Mouse (Mus musculus) forebrain, embryonic 12.5 days (tissue): ENCODE results near the gene Ost4. TPM values are rescaled to one million over a fixed set of nuclear protein-coding genes. Genes with fewer than 3 reads are reported as not detected.
A peak's percentile ranks its signal among the peaks of the same experiment; 100 is the strongest.

ENCODE experiments used
- ATAC-seq: fragments of 200-750 bp; cut with Nextera tagmentation; 2 replicates; pipeline ENCODE4 v1.8.0; 2017; ENCODE audit warnings: moderate TSS enrichment; ENCODE audit not compliant: low FRiP score
- H3K27ac ChIP-seq: fragments of 300-500 bp; sonication (generic); 2 replicates; pipeline ENCODE4 v1.5.1; 2016; ENCODE audit warnings: mild to moderate bottlenecking
- H3K27me3 ChIP-seq: fragments of 300-500 bp; sonication (generic); 2 replicates; pipeline ENCODE4 v1.6.1; 2016; ENCODE audit warnings: mild to moderate bottlenecking
- H3K36me3 ChIP-seq: fragments of 300-500 bp; sonication (generic); replicated peaks from 2 replicates; pipeline ENCODE4 v1.6.1; 2016; ENCODE audit warnings: mild to moderate bottlenecking
- H3K4me1 ChIP-seq: fragments of 300-500 bp; sonication (generic); 2 replicates; pipeline ENCODE4 v1.6.1; 2016
- H3K4me2 ChIP-seq: fragments of 300-500 bp; sonication (generic); 2 replicates; pipeline ENCODE4 v1.6.1; 2016; ENCODE audit warnings: mild to moderate bottlenecking, moderate library complexity
- H3K4me3 ChIP-seq: fragments of 300-500 bp; sonication (generic); replicated peaks from 2 replicates; pipeline ENCODE4 v1.5.1; 2016; ENCODE audit warnings: mild to moderate bottlenecking
- H3K9ac ChIP-seq: fragments of 300-500 bp; sonication (generic); 2 replicates; pipeline ENCODE4 v1.6.1; 2016; ENCODE audit warnings: mild to moderate bottlenecking
- H3K9me3 ChIP-seq: fragments of 300-500 bp; sonication (generic); 2 replicates; pipeline ENCODE4 v1.6.1; 2016
- WGBS: fragments of 180-500 bp; shearing (Covaris S2); methylation state at CpG from one replicate; pipeline ENCODE4 v1.1.7; 2016; 5-methylcytosine and 5-hydroxymethylcytosine counted together
- polyA plus RNA-seq: library from polyadenylated mRNA; unstranded; fragments of >200 nt; fragmentation: Nextera tagmentation; extraction: Ambion mirVana; gene quantifications from 2 replicates; pipeline ENCODE4 v1.2.1, GENCODE M21; 2016

Gene Ost4
- polyA plus RNA-seq, 1 experiment from 2014 or later: 315 TPM

DNA sequence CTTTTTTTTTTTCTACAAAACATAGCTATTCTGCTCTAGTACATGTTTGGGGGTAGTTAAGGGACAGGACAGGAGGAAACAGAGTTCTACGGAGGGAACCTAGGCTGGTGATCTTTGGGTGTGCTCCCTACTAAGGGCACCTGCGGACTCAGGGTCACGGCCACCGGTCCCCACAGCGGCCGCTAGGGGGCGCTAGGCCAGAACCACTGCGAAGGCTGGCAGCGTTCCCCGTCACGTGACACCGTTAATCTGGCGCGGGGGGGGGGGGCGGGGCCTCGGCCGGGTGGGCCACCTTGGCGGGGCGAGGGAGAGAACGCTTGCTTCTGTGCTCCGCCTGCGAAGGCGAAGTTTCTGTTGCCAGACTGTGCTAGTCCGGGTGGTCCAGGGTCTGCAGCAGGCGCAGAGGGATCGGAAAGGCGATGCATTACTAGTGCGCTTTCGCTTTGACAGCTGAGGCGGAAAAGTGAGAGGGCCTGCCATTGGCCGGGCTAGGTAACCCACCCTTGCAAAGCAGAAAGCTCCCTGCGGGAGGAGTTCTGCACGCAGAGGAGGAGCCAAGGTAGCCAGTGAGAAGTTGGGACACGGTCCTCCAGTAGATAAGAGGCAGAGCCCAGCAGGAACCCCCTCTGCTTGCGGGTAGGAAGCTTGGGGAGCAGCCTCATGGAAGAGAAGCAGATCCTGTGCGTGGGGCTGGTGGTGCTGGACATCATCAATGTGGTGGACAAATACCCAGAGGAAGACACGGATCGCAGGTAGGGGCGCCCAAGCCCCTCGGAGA lies 13.9 kb upstream of the Ost4 start, which contains the start of gene Khk:
TSS of gene Khk (plus strand) at position 176 of the 778 bp plus-strand sequence.
- Histone ChIP-seq H3K27ac (peak within 1 kb of the TSS; percentile 81), H3K27me3 (no peaks in the 10 kb centered on the region), H3K4me3 (peak within 1 kb of the TSS; percentile 52), H3K4me1 (peaks cover 25% of the 10 kb centered on the region), H3K9me3 (no peaks in the 10 kb centered on the region), H3K36me3 (no peaks in the 10 kb centered on the region), H3K9ac (peak within 1 kb of the TSS; percentile 66), H3K4me2 (peak within 1 kb of the TSS; percentile 86)
- peak; percentile 87 for ATAC-seq
- WGBS: 1% methylated on average over 40 of the region's 40 CpGs

- Histone ChIP-seq H3K9me3 (no peaks in the 10 kb centered on the region), H3K36me3 (no peaks in the 10 kb centered on the region), H3K4me1 (peaks cover 30% of the 10 kb centered on the region), H3K27ac (no peak overlapping the region; the same call in 1 of the 2 replicates), H3K4me2 (peak overlapping the region; percentile 86; the same call in 1 of the 2 replicates), H3K4me3 (no peak overlapping the region), H3K27me3 (no peaks in the 10 kb centered on the region), H3K9ac (peak overlapping the region; percentile 25; the same call in 1 of the 2 replicates)
- WGBS: 70% methylated on average over 19 of the region's 19 CpGs
- ATAC-seq: 0 out of 2 replicates have a peak, but pooled peaks have one; percentile 12
Measured at GRCm38 (mm10) chr5:30920621-30921020, 13.0 kb upstream of the Ost4 start.

- Histone ChIP-seq H3K36me3 (no peaks in the 10 kb centered on the region), H3K4me3 (no peak overlapping the region), H3K9ac (no peak overlapping the region), H3K27ac (peak overlapping the region; percentile 31; the same call in 1 of the 2 replicates), H3K27me3 (no peaks in the 10 kb centered on the region), H3K9me3 (no peaks in the 10 kb centered on the region), H3K4me1 (peaks cover 36% of the 10 kb centered on the region), H3K4me2 (no peak overlapping the region)
- no peak for ATAC-seq
- WGBS: 59% methylated on average over 11 of the region's 11 CpGs
Measured at GRCm38 (mm10) chr5:30919831-30920614, 12.4 kb upstream of the Ost4 start.

- no peak overlapping the region for H3K27ac ChIP-seq
- no peak overlapping the region for H3K9ac ChIP-seq
- no peaks in the 10 kb centered on the region for H3K27me3 ChIP-seq
- WGBS: 84% methylated on average over 8 of the region's 8 CpGs
- H3K9me3 ChIP-seq: no peaks in the 10 kb centered on the region
- H3K36me3 ChIP-seq: no peaks in the 10 kb centered on the region
- no peak for ATAC-seq
- H3K4me3 ChIP-seq: no peak overlapping the region
- H3K4me1 ChIP-seq: peaks cover 46% of the 10 kb centered on the region
- H3K4me2 ChIP-seq: no peak overlapping the region
Measured at GRCm38 (mm10) chr5:30918691-30919090, 11.1 kb upstream of the Ost4 start.

GRCm38 (mm10) chr5:30917891-30918670 lies 10.5 kb upstream of the Ost4 start:
- H3K9ac ChIP-seq: no peak overlapping the region
- no peaks in the 10 kb centered on the region for H3K9me3 ChIP-seq
- 85% methylated on average over 31 of the region's 31 CpGs for WGBS
- no peak overlapping the region for H3K4me3 ChIP-seq
- H3K27me3 ChIP-seq: no peaks in the 10 kb centered on the region
- no peak overlapping the region for H3K4me2 ChIP-seq
- peaks cover 53% of the 10 kb centered on the region for H3K4me1 ChIP-seq
- ATAC-seq: no peak
- H3K36me3 ChIP-seq: no peaks in the 10 kb centered on the region
- no peak overlapping the region for H3K27ac ChIP-seq

DNA sequence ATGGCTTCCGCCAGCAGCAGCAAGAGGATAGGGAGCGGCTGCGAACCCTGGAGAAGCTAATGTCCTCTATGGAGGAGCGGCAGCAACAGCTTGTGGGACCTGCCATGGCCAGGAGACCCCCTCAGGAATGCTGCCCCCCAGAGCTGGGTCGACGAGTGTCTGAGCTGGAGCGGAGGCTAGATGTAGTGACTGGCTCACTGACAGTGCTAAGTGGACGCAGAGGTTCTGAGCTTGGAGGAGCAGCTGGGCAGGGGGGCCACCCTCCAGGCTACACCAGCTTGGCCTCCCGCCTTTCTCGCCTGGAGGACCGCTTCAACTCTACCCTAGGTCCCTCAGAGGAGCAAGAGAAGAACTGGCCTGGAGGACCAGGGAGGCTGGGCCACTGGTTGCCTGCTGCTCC lies 9.8 kb upstream of the Ost4 start:
- no peak overlapping the region for H3K4me2 ChIP-seq
- no peak overlapping the region for H3K4me3 ChIP-seq
- no peak overlapping the region for H3K9ac ChIP-seq
- H3K9me3 ChIP-seq: no peaks in the 10 kb centered on the region
- no peak overlapping the region for H3K27ac ChIP-seq
- H3K36me3 ChIP-seq: no peaks in the 10 kb centered on the region
- H3K4me1 ChIP-seq: peaks cover 57% of the 10 kb centered on the region
- 93% methylated on average over 11 of the region's 11 CpGs for WGBS
- ATAC-seq: no peak
- H3K27me3 ChIP-seq: no peaks in the 10 kb centered on the region

DNA sequence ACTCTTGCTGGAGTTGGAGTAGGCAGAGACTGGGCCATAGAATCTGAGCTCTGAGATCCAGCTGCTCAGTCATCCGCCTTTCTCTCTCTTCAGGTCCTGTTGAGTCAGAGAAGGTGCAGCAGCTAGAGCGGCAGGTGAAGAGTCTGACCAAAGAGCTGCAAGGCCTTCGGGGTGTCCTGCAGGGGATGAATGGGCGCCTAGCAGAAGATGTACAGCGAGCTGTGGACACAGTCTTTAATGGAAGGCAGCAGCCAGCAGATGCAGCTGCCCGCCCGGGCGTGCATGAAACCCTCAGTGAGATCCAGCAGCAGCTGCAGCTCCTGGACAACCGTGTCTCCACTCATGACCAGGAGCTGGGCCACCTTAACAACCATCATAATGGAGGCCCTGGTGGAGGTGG lies 9.3 kb upstream of the Ost4 start:
- H3K4me1 ChIP-seq: peaks cover 56% of the 10 kb centered on the region
- no peak for ATAC-seq
- H3K4me2 ChIP-seq: no peak overlapping the region
- H3K9me3 ChIP-seq: no peaks in the 10 kb centered on the region
- 93% methylated on average over 9 of the region's 9 CpGs for WGBS
- no peak overlapping the region for H3K9ac ChIP-seq
- no peak overlapping the region for H3K27ac ChIP-seq
- no peaks in the 10 kb centered on the region for H3K36me3 ChIP-seq
- H3K27me3 ChIP-seq: no peaks in the 10 kb centered on the region
- no peak overlapping the region for H3K4me3 ChIP-seq

DNA sequence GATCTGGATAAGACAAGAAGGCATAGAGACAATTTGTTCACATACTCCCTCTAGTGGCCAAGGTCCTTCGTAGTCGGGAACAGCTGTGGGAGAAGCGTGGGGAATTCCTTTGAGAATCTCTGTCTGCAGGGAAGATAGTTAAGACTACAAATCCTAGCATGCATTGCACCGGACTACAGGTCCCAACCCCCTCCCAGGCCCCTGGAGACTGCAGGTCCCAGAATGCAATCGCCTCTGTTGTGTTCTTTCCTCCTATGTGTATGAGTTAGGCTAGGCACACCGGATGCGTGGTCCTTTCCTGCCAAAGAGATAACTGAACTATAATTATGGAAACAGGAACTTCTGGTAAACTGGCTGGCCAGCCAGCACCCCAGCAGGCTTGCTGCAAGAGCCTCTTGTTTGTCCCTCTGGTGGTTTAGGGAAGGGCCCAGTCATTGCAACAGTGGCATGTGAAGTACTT lies 8.4 kb upstream of the Ost4 start:
- WGBS: 9% methylated on average over 7 of the region's 7 CpGs

DNA sequence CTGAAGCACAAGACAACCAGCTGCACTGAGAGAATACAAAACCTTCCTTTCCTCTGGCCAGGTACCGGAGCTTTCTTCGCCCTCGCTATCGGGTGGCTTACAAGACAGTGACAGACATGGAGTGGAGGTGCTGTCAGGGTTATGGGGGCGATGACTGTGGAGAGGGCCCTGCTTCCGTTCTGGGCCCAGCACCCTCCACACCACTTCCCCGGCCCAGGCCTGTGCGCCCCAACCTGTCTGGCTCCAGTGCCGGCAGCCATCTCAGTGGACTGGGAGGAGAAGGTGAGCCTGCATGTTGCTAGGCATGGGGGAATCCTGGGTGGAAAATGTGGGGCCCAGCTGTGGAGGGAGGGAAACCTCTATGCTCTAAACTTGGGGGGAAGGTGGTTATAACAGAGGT lies 7.9 kb upstream of the Ost4 start:
- Histone ChIP-seq H3K27ac (peak overlapping the region; percentile 73), H3K27me3 (no peaks in the 10 kb centered on the region), H3K4me3 (peak overlapping the region; percentile 16), H3K9ac (peak overlapping the region; percentile 17; the same call in 1 of the 2 replicates), H3K4me2 (peak overlapping the region; percentile 31), H3K36me3 (no peaks in the 10 kb centered on the region), H3K4me1 (peaks cover 44% of the 10 kb centered on the region), H3K9me3 (no peaks in the 10 kb centered on the region)
- 62% methylated on average over 9 of the region's 9 CpGs for WGBS
- peak; percentile 51 for ATAC-seq

More for the DNA sequence above, 8.4 kb upstream of the Ost4 start:
- Histone ChIP-seq H3K4me2 (peak overlapping the region; percentile 41), H3K36me3 (no peaks in the 10 kb centered on the region), H3K9ac (no peak overlapping the region), H3K4me1 (peaks cover 50% of the 10 kb centered on the region), H3K4me3 (no peak overlapping the region), H3K27me3 (no peaks in the 10 kb centered on the region), H3K27ac (peak overlapping the region; percentile 61; the same call in 1 of the 2 replicates), H3K9me3 (no peaks in the 10 kb centered on the region)
- peak; percentile 88 for ATAC-seq

- H3K4me1 ChIP-seq: peaks cover 39% of the 10 kb centered on the region
- H3K27me3 ChIP-seq: no peaks in the 10 kb centered on the region
- ATAC-seq: no peak
- H3K9me3 ChIP-seq: no peaks in the 10 kb centered on the region
- WGBS: 85% methylated on average over 6 of the region's 6 CpGs
- H3K4me3 ChIP-seq: peak overlapping the region; percentile 16; the same call in 1 of the 2 replicates
- 0 out of 2 replicates have a peak overlapping the region, but pooled peaks have one; percentile 36 for H3K9ac ChIP-seq
- H3K36me3 ChIP-seq: no peaks in the 10 kb centered on the region
- H3K27ac ChIP-seq: peak overlapping the region; percentile 73; the same call in 1 of the 2 replicates
- H3K4me2 ChIP-seq: peak overlapping the region; percentile 31
Measured at GRCm38 (mm10) chr5:30914849-30915248, 7.3 kb upstream of the Ost4 start.

GRCm38 (mm10) chr5:30914101-30914635 lies 6.6 kb upstream of the Ost4 start:
- 76% methylated on average over 7 of the region's 7 CpGs for WGBS
- Histone ChIP-seq H3K27ac (peak overlapping the region; percentile 75), H3K9ac (peak overlapping the region; percentile 36), H3K4me2 (peak overlapping the region; percentile 31), H3K27me3 (no peaks in the 10 kb centered on the region), H3K9me3 (no peaks in the 10 kb centered on the region), H3K4me3 (peak overlapping the region; percentile 16), H3K4me1 (peaks cover 39% of the 10 kb centered on the region), H3K36me3 (no peaks in the 10 kb centered on the region)
- ATAC-seq: no peak
